Mouse (Mus musculus) kidney, adult 2 months (tissue): ENCODE data around the gene Gtpbp3. TPM values are rescaled to one million over a fixed set of nuclear protein-coding genes. Genes with fewer than 3 reads are reported as not detected.
A peak's percentile ranks its signal among the peaks of the same experiment; 100 is the strongest.

Experiments used
- DNase-seq: peaks from one replicate; pipeline ENCODE4 v3.0.0; 2021
- H3K27ac ChIP-seq: fragments of 200-500 bp; 2 replicates; pipeline ENCODE4 v1.5.1; 2012; ENCODE audit warnings: low read depth, low read length, control low read depth, inconsistent platforms; ENCODE audit not compliant: insufficient read depth
- H3K27me3 ChIP-seq: fragments of 200-500 bp; replicated peaks from 2 replicates; pipeline ENCODE4 v1.6.1; 2012; ENCODE audit warnings: mild to moderate bottlenecking, moderate library complexity, low read length, inconsistent platforms; ENCODE audit not compliant: control insufficient read depth, insufficient read depth
- H3K36me3 ChIP-seq: fragments of 200-500 bp; 2 replicates; pipeline ENCODE4 v1.6.1; 2012; ENCODE audit warnings: mild to moderate bottlenecking, moderate library complexity, low read length, inconsistent platforms; ENCODE audit not compliant: control insufficient read depth, insufficient read depth
- H3K4me1 ChIP-seq: fragments of 200-500 bp; 2 replicates; pipeline ENCODE4 v1.6.1; 2011; ENCODE audit warnings: low read length; ENCODE audit not compliant: control insufficient read depth, insufficient read depth
- H3K4me3 ChIP-seq: fragments of 200-500 bp; 2 replicates; pipeline ENCODE4 v1.5.1; 2011; ENCODE audit warnings: mild to moderate bottlenecking, low read depth, low read length, control low read depth; ENCODE audit not compliant: insufficient read depth
- CTCF ChIP-seq: fragments of 200-500 bp; conservative IDR thresholded peaks from 2 replicates; pipeline ENCODE4 v1.5.1; 2011; ENCODE audit warnings: low read depth, mild to moderate bottlenecking, control low read depth, low read length, moderate library complexity, mixed read lengths; ENCODE audit not compliant: insufficient read depth, insufficient read length
- POLR2A ChIP-seq: fragments of 200-500 bp; IDR thresholded peaks from one replicate; pipeline ENCODE4 v1.6.1; 2011; ENCODE audit warnings: low read depth, low read length, control low read depth
- WGBS: fragments of 180-500 bp; shearing (Covaris S2); methylation state at CpG from one replicate; pipeline ENCODE4 v1.1.7; 2018; 5-methylcytosine and 5-hydroxymethylcytosine counted together
- polyA plus RNA-seq: library from polyadenylated mRNA; depleted of rRNA; stranded (reverse); fragments of >200 nt; gene quantifications from 2 replicates; pipeline ENCODE4 v1.2.3, GENCODE M21; 2012

Gtpbp3 gene
- polyA plus RNA-seq, 1 experiment: 20.2 TPM

GRCm38 (mm10) chr8:71485142-71486135 lies 2.5 kb upstream of the Gtpbp3 start, which contains the start of gene Ano8:
TSS of gene Ano8 (minus strand) at chr8:71485963.
- peak; percentile 90 for DNase-seq
- peak within 1 kb of the TSS; percentile 19 for H3K27ac ChIP-seq
- H3K27me3 ChIP-seq: no peaks in the 10 kb centered on the region
- peaks cover 4% of the 10 kb centered on the region; the same call in 1 of the 2 replicates for H3K4me1 ChIP-seq
- TF ChIP-seq POLR2A (no peak), CTCF (no peak)
- WGBS: 6% methylated on average over 57 of the region's 58 CpGs
- peak within 1 kb of the TSS; percentile 74 for H3K4me3 ChIP-seq
- no peaks in the 10 kb centered on the region for H3K36me3 ChIP-seq

GRCm38 (mm10) chr8:71486136-71486529 lies 1.8 kb upstream of the Gtpbp3 start:
- TF ChIP-seq POLR2A: no peak
- TF ChIP-seq CTCF: no peak
- 4% methylated on average over 7 of the region's 7 CpGs for WGBS
- no peak overlapping the region for H3K27ac ChIP-seq
- peak overlapping the region; percentile 74 for H3K4me3 ChIP-seq
- DNase-seq: no peak
- no peaks in the 10 kb centered on the region for H3K36me3 ChIP-seq
- H3K4me1 ChIP-seq: peaks cover 4% of the 10 kb centered on the region; the same call in 1 of the 2 replicates
- no peaks in the 10 kb centered on the region for H3K27me3 ChIP-seq

DNA sequence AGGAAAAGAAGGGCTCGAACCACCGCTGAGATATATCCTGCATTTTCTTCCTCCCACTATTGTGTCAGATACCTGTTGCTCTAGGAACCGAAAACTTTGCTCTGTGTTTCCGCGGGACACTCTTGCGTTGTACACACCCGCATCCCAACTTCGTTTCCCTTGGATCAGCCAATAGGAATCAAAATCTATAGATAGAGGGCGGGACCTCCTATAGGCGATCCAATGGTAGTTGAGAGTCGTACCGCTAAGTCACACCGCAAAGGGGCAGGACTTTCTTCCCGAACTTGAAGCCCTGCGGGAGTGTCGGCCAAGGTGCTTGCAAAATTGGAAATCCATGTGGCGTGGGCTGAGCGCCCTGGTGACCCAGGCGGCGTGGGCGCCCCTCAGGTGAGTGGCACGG lies 551 bp downstream of the Gtpbp3 start:
- Histone ChIP-seq H3K27ac (peak overlapping the region; percentile 94; the same call in 1 of the 2 replicates), H3K36me3 (no peaks in the 10 kb centered on the region), H3K4me1 (peaks cover 4% of the 10 kb centered on the region; the same call in 1 of the 2 replicates), H3K4me3 (peak overlapping the region; percentile 77), H3K27me3 (no peaks in the 10 kb centered on the region)
- under 1% methylated on average over 22 of the region's 22 CpGs for WGBS
- TF ChIP-seq POLR2A: peak; percentile 26
- no peak for TF ChIP-seq CTCF
- peak; percentile 96 for DNase-seq

DNA sequence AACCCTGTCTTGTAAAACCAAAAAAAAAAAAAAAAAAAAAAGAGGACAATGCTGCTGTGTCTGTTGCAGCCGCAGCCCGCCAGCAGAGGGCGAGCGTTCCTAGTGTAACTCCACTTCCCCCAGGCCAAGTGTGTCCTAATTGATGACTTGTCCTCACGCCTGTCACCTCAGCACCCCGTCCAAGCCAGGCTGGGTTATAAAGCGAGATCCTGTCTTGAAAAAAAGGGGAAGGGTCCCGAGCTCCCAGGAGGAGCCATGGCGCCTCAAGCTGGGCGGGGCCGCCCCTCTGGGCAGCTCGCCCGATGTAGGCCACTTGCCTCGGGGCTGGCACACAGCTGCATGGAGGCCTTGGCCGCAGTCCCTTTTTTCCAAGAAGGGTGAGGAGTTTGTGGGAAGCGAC lies 7.1 kb downstream of the Gtpbp3 start:
- peak; percentile 92 for DNase-seq
- WGBS: 15% methylated on average over 16 of the region's 16 CpGs
- no peak overlapping the region for H3K4me3 ChIP-seq
- H3K36me3 ChIP-seq: no peaks in the 10 kb centered on the region
- H3K27me3 ChIP-seq: no peaks in the 10 kb centered on the region
- H3K4me1 ChIP-seq: peaks cover 6% of the 10 kb centered on the region; the same call in 1 of the 2 replicates
- H3K27ac ChIP-seq: no peak overlapping the region
- peak; percentile 78 for TF ChIP-seq CTCF
- TF ChIP-seq POLR2A: no peak

- no peak overlapping the region for H3K4me3 ChIP-seq
- H3K27me3 ChIP-seq: no peaks in the 10 kb centered on the region
- 70% methylated on average over 5 of the region's 5 CpGs for WGBS
- DNase-seq: peak; percentile 50
- no peaks in the 10 kb centered on the region for H3K36me3 ChIP-seq
- TF ChIP-seq POLR2A (no peak), CTCF (no peak)
- H3K4me1 ChIP-seq: peaks cover 6% of the 10 kb centered on the region; the same call in 1 of the 2 replicates
- peak overlapping the region; percentile 66 for H3K27ac ChIP-seq
Measured at GRCm38 (mm10) chr8:71495811-71496210, 7.9 kb downstream of the Gtpbp3 start.

GRCm38 (mm10) chr8:71496481-71496880 lies 8.6 kb downstream of the Gtpbp3 start:
- H3K27ac ChIP-seq: peak overlapping the region; percentile 66
- peaks cover 6% of the 10 kb centered on the region; the same call in 1 of the 2 replicates for H3K4me1 ChIP-seq
- no peak for TF ChIP-seq POLR2A
- TF ChIP-seq CTCF: peak; percentile 35
- H3K4me3 ChIP-seq: no peak overlapping the region
- H3K27me3 ChIP-seq: no peaks in the 10 kb centered on the region
- peak; percentile 97 for DNase-seq
- 31% methylated on average over 11 of the region's 11 CpGs for WGBS
- no peaks in the 10 kb centered on the region for H3K36me3 ChIP-seq
